Mouse (Mus musculus) heart, postnatal 0 days (tissue): ENCODE measurements around the gene Smarca2.

ENCODE experiments used
- CTCF ChIP-seq: IDR thresholded peaks from 2 replicates; pipeline ENCODE4 v1.5.1; 2016; ENCODE audit warnings: antibody characterized with exemption, control low read depth, low read depth
- EP300 ChIP-seq: IDR thresholded peaks from 2 replicates; pipeline ENCODE4 v1.6.1; 2016; ENCODE audit warnings: antibody characterized with exemption, low read depth

DNA sequence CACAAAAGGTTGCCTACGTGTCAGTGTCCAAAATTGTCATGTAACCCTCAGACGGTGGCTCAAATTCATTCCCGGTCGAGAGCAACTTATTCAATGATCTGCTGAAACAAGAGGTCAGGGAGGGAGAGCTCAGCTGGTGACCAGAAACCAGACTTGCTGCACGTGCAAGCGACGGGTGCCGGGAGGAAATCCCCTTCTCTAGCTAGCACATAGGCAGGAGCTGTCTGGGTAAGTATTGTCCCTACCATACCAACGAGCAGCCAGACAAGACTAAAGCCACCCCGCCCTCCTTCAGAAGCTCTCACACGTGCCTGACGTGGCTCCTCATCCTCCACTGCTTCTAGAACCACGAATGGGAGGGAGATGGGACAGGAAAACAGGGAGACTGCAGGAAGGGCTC, 154.4 kb downstream of the Smarca2 start:
- no peak for TF ChIP-seq CTCF
- TF ChIP-seq EP300: no peak
